Mouse (Mus musculus) spleen, postnatal 10 days (tissue): ENCODE data around the gene Hoxd11.

Source experiments
- DNase-seq, 2 experiments: peaks; one replicate each; pipeline ENCODE4 v3.0.0; 2021 to 2022; ENCODE audit warnings: low spot score in 2 of 2

The Hoxd11 gene

GRCm38 (mm10) chr2:74663291-74663925 lies 15.9 kb upstream of the Hoxd11 start:
- peak in 1 of 2 experiments; percentile 35 for DNase-seq

GRCm38 (mm10) chr2:74666411-74666810 lies 12.9 kb upstream of the Hoxd11 start:
- no peak for DNase-seq

GRCm38 (mm10) chr2:74667191-74667841 lies 12.0 kb upstream of the Hoxd11 start:
- DNase-seq = no peak

- no peak for DNase-seq
These were observed 11.5 kb upstream of the Hoxd11 start, which contains the start of gene Hoxd13 for GRCm38 (mm10) chr2:74667842-74668357. Hoxd13 (plus strand) TSS chr2:74668310.

- DNase-seq = no peak
These were observed 10.8 kb upstream of the Hoxd11 start for GRCm38 (mm10) chr2:74668370-74669229.

GRCm38 (mm10) chr2:74669230-74669578 lies 10.2 kb upstream of the Hoxd11 start:
- no peak for DNase-seq

- DNase-seq = no peak
These were observed 9.6 kb upstream of the Hoxd11 start for GRCm38 (mm10) chr2:74669650-74670235.

- no peak for DNase-seq
These were observed 8.6 kb upstream of the Hoxd11 start for GRCm38 (mm10) chr2:74670632-74671188.

- DNase-seq = no peak
These were observed 7.5 kb upstream of the Hoxd11 start for GRCm38 (mm10) chr2:74671847-74672246.

- peak in 1 of 2 experiments; percentile 59 for DNase-seq
These were observed 6.6 kb upstream of the Hoxd11 start for GRCm38 (mm10) chr2:74672481-74673362.

GRCm38 (mm10) chr2:74673835-74674425 lies 5.4 kb upstream of the Hoxd11 start:
- no peak for DNase-seq

GRCm38 (mm10) chr2:74674881-74675665 lies 4.3 kb upstream of the Hoxd11 start, which contains the start of gene Hoxd12:
Hoxd12 (plus strand) TSS chr2:74675013.
- DNase-seq = no peak

GRCm38 (mm10) chr2:74675666-74676282 lies 3.6 kb upstream of the Hoxd11 start:
- DNase-seq = no peak

- no peak for DNase-seq
These were observed 2.8 kb upstream of the Hoxd11 start for GRCm38 (mm10) chr2:74676376-74677052.

GRCm38 (mm10) chr2:74677106-74677505 lies 2.3 kb upstream of the Hoxd11 start:
- no peak for DNase-seq

GRCm38 (mm10) chr2:74679596-74679971 lies 227 bp downstream of the Hoxd11 start:
- DNase-seq = no peak

GRCm38 (mm10) chr2:74679980-74680379 lies 623 bp downstream of the Hoxd11 start:
- peak in 1 of 2 experiments; percentile 15 for DNase-seq
